Comparison of ENCODE assay signal across 9 mouse cellular contexts in genomic region chr11:70458688-70459600, GRCm38 (mm10). TPM values are rescaled to one million over a fixed set of nuclear protein-coding genes. Genes with fewer than 3 reads are reported as not detected.
A peak's percentile ranks its signal among the peaks of the same experiment; 100 is the strongest.
DNase-seq lines count a peak whose midpoint lies in the region; ATAC-seq lines count a peak whose summit lies in the region.
"Had no signal": no experiment of that assay in that cellular context is flagged by ENCODE, and none has a peak within 500 bp of the region (broad histone marks: within the 10 kb centered on the region; RNA-seq: fewer than 3 reads in every experiment).

Zmynd15 (plus strand) TSS chr11:70459433.

- no peaks in the 10 kb centered on the region for H3K36me3 ChIP-seq in kidney, embryonic 15.5 days
- no peaks in the 10 kb centered on the region for H3K36me3 ChIP-seq in embryonic facial prominence, embryonic 14.5 days (ENCODE audit: control insufficient read depth, insufficient read depth, low read length)
- H3K36me3 ChIP-seq in limb, embryonic 15.5 days: peaks cover 5% of the 10 kb centered on the region; the same call in 1 of the 2 replicates
- H3K36me3 ChIP-seq in neural tube, embryonic 15.5 days: 0 out of 2 replicates have a peak, but pooled peaks cover 5% of the 10 kb centered on the region

- H3K9me3 ChIP-seq in kidney, embryonic 15.5 days (replicated peaks): no peaks in the 10 kb centered on the region
- H3K9me3 ChIP-seq in embryonic facial prominence, embryonic 14.5 days (ENCODE audit: control insufficient read depth, low read length): 0 out of 2 replicates have a peak, but pooled peaks cover 3% of the 10 kb centered on the region
- no peaks in the 10 kb centered on the region for H3K9me3 ChIP-seq in limb, embryonic 15.5 days
- H3K9me3 ChIP-seq in neural tube, embryonic 15.5 days (replicated peaks): no peaks in the 10 kb centered on the region

- no peak within 1 kb of the TSS for H3K27ac ChIP-seq in kidney, embryonic 15.5 days
- H3K27ac ChIP-seq in embryonic facial prominence, embryonic 14.5 days (replicated peaks; ENCODE audit: low read depth, low read length): no peak within 1 kb of the TSS
- H3K27ac ChIP-seq in limb, embryonic 15.5 days: no peak within 1 kb of the TSS
- no peak within 1 kb of the TSS for H3K27ac ChIP-seq in neural tube, embryonic 15.5 days (replicated peaks)

- peak within 1 kb of the TSS; percentile 90 for H3K4me2 ChIP-seq in kidney, embryonic 15.5 days
- peak within 1 kb of the TSS; percentile 95 for H3K4me2 ChIP-seq in embryonic facial prominence, embryonic 14.5 days (ENCODE audit: low read depth, low read length)
- peak within 1 kb of the TSS; percentile 91 for H3K4me2 ChIP-seq in limb, embryonic 15.5 days
- peak within 1 kb of the TSS; percentile 81 for H3K4me2 ChIP-seq in neural tube, embryonic 15.5 days

- 17% methylated on average over 32 of the region's 32 CpGs for whole genome bisulfite sequencing in kidney, embryonic 15.5 days
- WGBS in embryonic facial prominence, embryonic 14.5 days: 19% methylated on average over 29 of the region's 32 CpGs
- 16% methylated on average over 29 of the region's 32 CpGs for WGBS in limb, embryonic 15.5 days
- 21% methylated on average over 32 of the region's 32 CpGs for WGBS in neural tube, embryonic 15.5 days

- 0 out of 2 replicates have a peak, but pooled peaks have one; percentile 24 for ATAC-seq in kidney, embryonic 15.5 days (replicated peaks; ENCODE audit: low FRiP score)
- no peak for ATAC-seq in embryonic facial prominence, embryonic 14.5 days (ENCODE audit: low read depth)
- ATAC-seq in limb, embryonic 15.5 days (ENCODE audit: insufficient number of reproducible peaks, low FRiP score, low TSS enrichment, low read depth): no peak
- no peak for ATAC-seq in neural tube, embryonic 15.5 days (ENCODE audit: low FRiP score)
- ATAC-seq: Patski had no signal

- peaks cover 39% of the 10 kb centered on the region for H3K27me3 ChIP-seq in kidney, embryonic 15.5 days
- H3K27me3 ChIP-seq in embryonic facial prominence, embryonic 14.5 days (replicated peaks; ENCODE audit: control insufficient read depth, insufficient read depth, low read length): peaks cover 25% of the 10 kb centered on the region
- H3K27me3 ChIP-seq in limb, embryonic 15.5 days: peaks cover 40% of the 10 kb centered on the region
- peaks cover 39% of the 10 kb centered on the region for H3K27me3 ChIP-seq in neural tube, embryonic 15.5 days (replicated peaks)
- H3K27me3 ChIP-seq: Patski had no signal

- H3K4me3 ChIP-seq in kidney, embryonic 15.5 days (replicated peaks): peak within 1 kb of the TSS; percentile 53
- peak within 1 kb of the TSS; percentile 57 for H3K4me3 ChIP-seq in embryonic facial prominence, embryonic 14.5 days (ENCODE audit: low read depth, low read length)
- peak within 1 kb of the TSS; percentile 56 for H3K4me3 ChIP-seq in limb, embryonic 15.5 days
- H3K4me3 ChIP-seq in neural tube, embryonic 15.5 days (replicated peaks): peak within 1 kb of the TSS; percentile 43

- DNase-seq in kidney, postnatal 4 days: no peak
- DNase-seq in embryonic facial prominence, embryonic 14.5 days (ENCODE audit: low spot score): no peak
- no peak for DNase-seq in layer of hippocampus, adult 9-10 months (ENCODE audit: low spot score)
- no peak for DNase-seq in adrenal gland, adult 2 months
- no peak for DNase-seq in spleen, postnatal 36 days (ENCODE audit: low spot score in 2 of 2)

- H3K4me1 ChIP-seq in kidney, embryonic 15.5 days: peaks cover 17% of the 10 kb centered on the region
- H3K4me1 ChIP-seq in embryonic facial prominence, embryonic 14.5 days (ENCODE audit: control insufficient read depth, insufficient read depth, low read length): no peaks in the 10 kb centered on the region
- H3K4me1 ChIP-seq in limb, embryonic 15.5 days: peaks cover 15% of the 10 kb centered on the region
- H3K4me1 ChIP-seq in neural tube, embryonic 15.5 days: peaks cover 14% of the 10 kb centered on the region

- peak within 1 kb of the TSS; percentile 44 for H3K9ac ChIP-seq in kidney, embryonic 15.5 days
- peak within 1 kb of the TSS; percentile 65 for H3K9ac ChIP-seq in embryonic facial prominence, embryonic 14.5 days (ENCODE audit: low read depth, low read length)
- H3K9ac ChIP-seq in limb, embryonic 15.5 days: peak within 1 kb of the TSS; percentile 56
- H3K9ac ChIP-seq in neural tube, embryonic 15.5 days (replicated peaks): peak within 1 kb of the TSS; percentile 51

RNA-seq across cellular contexts. Expression of gene Zmynd15, which starts in this region (rescaled TPM):
- 0.63 and 0.66 TPM in 2 replicates for polyA plus RNA-seq in kidney, embryonic 15.5 days (2015; fragmentation: Nextera tagmentation; extraction: Ambion mirVana)
- 0.31 and 0.85 TPM in 2 replicates for polyA plus RNA-seq in embryonic facial prominence, embryonic 14.5 days (2014; fragmentation: Nextera tagmentation; extraction: Ambion mirVana)
- polyA plus RNA-seq in limb, embryonic 15.5 days (2015; fragmentation: Nextera tagmentation; extraction: Ambion mirVana): 0.51 and 0.76 TPM in 2 replicates
- polyA plus RNA-seq in neural tube, embryonic 15.5 days (2015; fragmentation: Nextera tagmentation; extraction: Ambion mirVana): 0.60 and 1.0 TPM in 2 replicates
- total RNA-seq in adrenal gland, adult 2 months (2021): 1 to 10 TPM; 1.2 to 1.5 TPM
- polyA plus RNA-seq in adrenal gland, adult 2 months (2012; rRNA removed): 4.6 and 5.3 TPM in 2 replicates

Comparison
In these comparisons a context has a peak if more than half of its experiments do, and no peak if none do; other contexts are left out.
1. Peak in ATAC-seq, H3K4me3 ChIP-seq, H3K9ac ChIP-seq and H3K4me2 ChIP-seq in kidney, embryonic 15.5 days; RNA of the gene not detected or under 1 TPM.